Mouse (Mus musculus) embryonic facial prominence, embryonic 11.5 days (tissue): ENCODE results near the gene Mybpc2. TPM values are rescaled to one million over a fixed set of nuclear protein-coding genes. Genes with fewer than 3 reads are reported as not detected.

Experiments
- ATAC-seq: fragments of 200-750 bp; cut with Nextera tagmentation; replicated peaks from 2 replicates; pipeline ENCODE4 v1.8.0; 2017; ENCODE audit warnings: low read depth; ENCODE audit not compliant: insufficient number of reproducible peaks, low FRiP score, low TSS enrichment
- DNase-seq: peaks from one replicate; pipeline ENCODE4 v3.0.0-alpha.2; 2015; ENCODE audit warnings: low spot score
- H3K27ac ChIP-seq: fragments of 300-500 bp; sonication (generic); replicated peaks from 2 replicates; pipeline ENCODE4 v1.5.1; 2014; ENCODE audit warnings: mild to moderate bottlenecking, low read depth, low read length, control low read depth
- H3K27me3 ChIP-seq: fragments of 300-500 bp; sonication (generic); 2 replicates; pipeline ENCODE4 v1.6.1; 2014; ENCODE audit warnings: mild to moderate bottlenecking, low read length, moderate library complexity, mixed read lengths; ENCODE audit not compliant: control insufficient read depth, insufficient read depth
- H3K36me3 ChIP-seq: fragments of 300-500 bp; sonication (generic); replicated peaks from 2 replicates; pipeline ENCODE4 v1.6.1; 2014; ENCODE audit warnings: low read depth, mild to moderate bottlenecking, low read length, moderate library complexity, mixed read lengths; ENCODE audit not compliant: control insufficient read depth, insufficient read depth
- H3K4me1 ChIP-seq: fragments of 300-500 bp; sonication (generic); 2 replicates; pipeline ENCODE4 v1.6.1; 2014; ENCODE audit warnings: low read length, mixed read lengths; ENCODE audit not compliant: control insufficient read depth, insufficient read depth
- H3K4me2 ChIP-seq: fragments of 300-500 bp; sonication (generic); 2 replicates; pipeline ENCODE4 v1.6.1; 2014; ENCODE audit warnings: low read depth, mild to moderate bottlenecking, control low read depth, low read length, moderate library complexity
- H3K4me3 ChIP-seq: fragments of 300-500 bp; sonication (generic); 2 replicates; pipeline ENCODE4 v1.5.1; 2014; ENCODE audit warnings: low read depth, low read length, control low read depth
- H3K9ac ChIP-seq: fragments of 300-500 bp; sonication (generic); replicated peaks from 2 replicates; pipeline ENCODE4 v1.6.1; 2014; ENCODE audit warnings: mild to moderate bottlenecking, control low read depth, low read length
- H3K9me3 ChIP-seq: fragments of 300-500 bp; sonication (generic); replicated peaks from 2 replicates; pipeline ENCODE4 v1.6.1; 2016; ENCODE audit warnings: mild to moderate bottlenecking, low read length, inconsistent platforms, mixed read lengths; ENCODE audit not compliant: control insufficient read depth
- WGBS: fragments of 180-500 bp; shearing (Covaris S2); extraction: QIAGEN DNeasy Blood & Tissue Kit; methylation state at CpG from one replicate; pipeline ENCODE4 v1.1.7; 2014; 5-methylcytosine and 5-hydroxymethylcytosine counted together
- microRNA-seq: library from miRNA; unstranded; fragments of <30 nt; microRNA quantifications from one replicate; pipeline ENCODE4, GENCODE M21; 2016; ENCODE audit warnings: borderline number of aligned reads
- polyA plus RNA-seq: library from polyadenylated mRNA; unstranded; fragments of >200 nt; fragmentation: Nextera tagmentation; extraction: Ambion mirVana; gene quantifications from 2 replicates; pipeline ENCODE4 v1.2.1, GENCODE M21; 2014

Gene Mybpc2
- polyA plus RNA-seq, 1 experiment from 2014 or later = not detected

DNA sequence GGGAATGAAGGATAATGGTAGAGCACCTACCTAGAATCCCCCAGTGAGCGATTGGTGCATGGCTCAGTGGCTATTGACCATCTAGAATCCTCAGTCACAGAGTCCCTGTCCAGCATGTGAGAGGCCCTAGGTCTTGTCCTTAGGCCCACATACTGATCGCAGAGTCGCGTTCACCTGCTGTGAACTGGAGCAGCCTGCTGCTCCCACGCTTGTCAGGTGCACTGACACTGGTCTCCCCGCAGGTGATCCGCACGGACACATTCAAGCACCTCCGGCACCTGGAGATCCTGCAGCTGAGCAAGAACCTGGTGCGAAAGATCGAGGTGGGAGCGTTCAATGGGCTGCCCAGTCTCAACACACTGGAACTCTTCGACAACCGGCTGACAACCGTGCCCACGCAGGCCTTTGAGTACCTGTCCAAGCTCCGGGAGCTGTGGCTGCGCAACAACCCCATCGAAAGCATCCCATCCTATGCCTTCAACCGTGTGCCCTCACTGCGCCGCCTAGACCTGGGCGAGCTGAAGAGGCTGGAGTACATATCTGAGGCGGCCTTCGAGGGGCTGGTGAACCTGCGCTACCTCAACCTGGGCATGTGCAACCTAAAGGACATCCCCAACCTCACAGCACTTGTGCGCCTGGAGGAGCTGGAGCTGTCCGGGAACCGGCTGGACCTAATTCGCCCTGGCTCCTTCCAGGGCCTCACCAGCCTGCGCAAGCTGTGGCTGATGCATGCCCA lies 63.5 kb downstream of the Mybpc2 start:
- ATAC-seq (no peak), DNase-seq (no peak)
- Histone ChIP-seq H3K36me3 (no peaks in the 10 kb centered on the region), H3K9me3 (no peaks in the 10 kb centered on the region), H3K4me3 (no peak overlapping the region), H3K27me3 (peaks cover 32% of the 10 kb centered on the region), H3K9ac (no peak overlapping the region), H3K27ac (no peak overlapping the region), H3K4me2 (no peak overlapping the region), H3K4me1 (peaks cover 3% of the 10 kb centered on the region; the same call in 1 of the 2 replicates)
- WGBS = 74% methylated on average over 31 of the region's 31 CpGs

- H3K27me3 ChIP-seq = peaks cover 32% of the 10 kb centered on the region
- no peak overlapping the region for H3K27ac ChIP-seq
- H3K9me3 ChIP-seq = no peaks in the 10 kb centered on the region
- no peak overlapping the region for H3K4me2 ChIP-seq
- no peak overlapping the region for H3K4me3 ChIP-seq
- H3K36me3 ChIP-seq = no peaks in the 10 kb centered on the region
- H3K4me1 ChIP-seq = peaks cover 3% of the 10 kb centered on the region; the same call in 1 of the 2 replicates
- H3K9ac ChIP-seq = no peak overlapping the region
- WGBS = 81% methylated on average over 6 of the region's 6 CpGs
- ATAC-seq (no peak), DNase-seq (no peak)
Measured at GRCm38 (mm10) chr7:44460067-44460466, 64.4 kb downstream of the Mybpc2 start.

DNA sequence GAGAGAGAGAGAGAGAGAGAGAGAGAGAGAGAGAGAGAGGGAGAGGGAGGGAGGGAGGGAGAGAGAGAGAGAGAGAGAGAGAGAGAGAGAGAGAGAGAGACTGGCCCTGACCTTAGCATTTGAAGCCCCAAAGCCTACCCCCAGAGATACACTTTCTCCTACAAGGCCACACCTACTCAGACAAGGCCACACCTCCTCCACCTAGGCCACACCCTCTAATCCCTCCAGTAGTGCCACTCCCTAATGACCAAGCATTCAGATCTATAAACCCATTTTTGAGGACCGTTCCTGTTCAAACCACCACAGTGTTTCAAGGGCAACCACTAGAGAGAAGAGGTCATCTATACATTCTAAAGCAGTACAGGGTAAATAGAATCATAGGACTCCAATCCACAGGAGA lies 68.2 kb downstream of the Mybpc2 start:
- Histone ChIP-seq H3K4me2 (no peak overlapping the region), H3K27me3 (peaks cover 9% of the 10 kb centered on the region), H3K27ac (no peak overlapping the region), H3K9me3 (no peaks in the 10 kb centered on the region), H3K36me3 (no peaks in the 10 kb centered on the region), H3K4me3 (no peak overlapping the region), H3K4me1 (no peaks in the 10 kb centered on the region), H3K9ac (no peak overlapping the region)
- 85% methylated on average over 1 of the region's 1 CpGs for WGBS
- no peak for ATAC-seq
- DNase-seq = no peak

DNA sequence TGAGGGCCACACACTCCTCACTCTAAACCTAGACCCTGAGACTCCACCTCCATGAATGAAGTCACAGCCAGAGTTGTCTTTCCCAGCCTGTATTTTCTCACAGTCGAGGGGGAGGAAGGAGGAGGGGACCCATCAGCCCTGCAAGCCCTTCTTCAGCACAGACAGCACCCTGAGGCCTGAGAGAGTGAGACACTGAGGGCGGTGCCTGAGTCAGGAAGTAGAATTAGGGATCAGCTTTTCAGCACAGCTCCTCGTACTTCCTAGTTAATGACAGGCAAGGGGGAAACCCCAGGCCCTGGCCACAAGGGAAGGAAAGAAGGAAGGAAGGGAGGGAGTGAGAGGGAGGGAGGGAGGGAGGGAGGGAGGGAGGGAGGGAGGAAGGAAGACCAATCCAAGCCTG lies 71.2 kb downstream of the Mybpc2 start:
- Histone ChIP-seq H3K9me3 (no peaks in the 10 kb centered on the region), H3K4me3 (no peak overlapping the region), H3K9ac (no peak overlapping the region), H3K27me3 (no peaks in the 10 kb centered on the region), H3K27ac (no peak overlapping the region), H3K4me2 (no peak overlapping the region), H3K4me1 (no peaks in the 10 kb centered on the region), H3K36me3 (no peaks in the 10 kb centered on the region)
- WGBS = 9% methylated on average over 3 of the region's 3 CpGs
- DNase-seq = no peak
- ATAC-seq = no peak

Small RNA genes within 50 kb of the gene (microRNA-seq; reads per million reads assigned to microRNA genes)
- gene Mir7052 (1.4 reads per million), gene Mir7053 (not detected)

Other genes starting within 250 kb of the Mybpc2 start
- gene Clec11a, start 217.8 kb downstream of the Mybpc2 start, polyA plus RNA-seq = 2.2 and 2.3 TPM in 2 replicates
- gene Shank1, start 214.4 kb downstream of the Mybpc2 start, polyA plus RNA-seq = 0.98 and 1.00 TPM in 2 replicates
- 1.4 and 1.9 TPM in 2 replicates for gene Syt3, start 140.6 kb downstream of the Mybpc2 start, polyA plus RNA-seq
- gene 1700008O03Rik, start 138.8 kb downstream of the Mybpc2 start, polyA plus RNA-seq = 0.99 and 1.4 TPM in 2 replicates
- gene Lrrc4b, start 95.6 kb downstream of the Mybpc2 start, polyA plus RNA-seq = 1.9 and 3.2 TPM in 2 replicates
- gene Aspdh, start 59.3 kb downstream of the Mybpc2 start, polyA plus RNA-seq = not detected in 2 replicates
- 61.1 and 66.4 TPM in 2 replicates for gene Josd2, start 56.7 kb downstream of the Mybpc2 start, polyA plus RNA-seq
- 76.4 and 89.8 TPM in 2 replicates for gene Emc10, start 28.1 kb downstream of the Mybpc2 start, polyA plus RNA-seq
- 10.8 and 11.2 TPM in 2 replicates for gene Fam71e1, start 28.1 kb downstream of the Mybpc2 start, polyA plus RNA-seq
- gene Spib, start 7.4 kb upstream of the Mybpc2 start, polyA plus RNA-seq = not detected in 2 replicates
- gene Pold1, start 24.2 kb upstream of the Mybpc2 start, polyA plus RNA-seq = 56.3 and 61.4 TPM in 2 replicates
- gene Nr1h2, start 29.3 kb upstream of the Mybpc2 start, polyA plus RNA-seq = 63.7 and 69.6 TPM in 2 replicates
- 0.70 and 0.88 TPM in 2 replicates for gene Napsa, start 47.7 kb upstream of the Mybpc2 start, polyA plus RNA-seq
- gene Kcnc3, start 66.0 kb upstream of the Mybpc2 start, polyA plus RNA-seq = 0.32 and 0.39 TPM in 2 replicates
- 2.1 and 4.5 TPM in 2 replicates for gene Myh14, start 146.2 kb upstream of the Mybpc2 start, polyA plus RNA-seq
- not detected in 2 replicates for gene Izumo2, start 184.1 kb upstream of the Mybpc2 start, polyA plus RNA-seq
- 32.3 and 38.0 TPM in 2 replicates for gene Vrk3, start 223.8 kb upstream of the Mybpc2 start, polyA plus RNA-seq
- gene Zfp473, start 226.4 kb upstream of the Mybpc2 start, polyA plus RNA-seq = 3.3 and 3.6 TPM in 2 replicates